Mouse (Mus musculus) 3134 (cell line): ENCODE data around the gene Rreb1.

ENCODE experiments used
- DNase-seq: peaks from one replicate; pipeline ENCODE4 v3.0.0-alpha.2; 2011; ENCODE audit warnings: low spot score; ENCODE audit not compliant: insufficient read length; ENCODE audit errors: extremely low read depth

Rreb1 gene

GRCm38 (mm10) chr13:37908061-37908460 is 129.9 kb downstream of the Rreb1 start:
- DNase-seq = no peak

GRCm38 (mm10) chr13:37908493-37908892 is 130.3 kb downstream of the Rreb1 start:
- DNase-seq = no peak

GRCm38 (mm10) chr13:37909225-37909624 is 131.0 kb downstream of the Rreb1 start:
- no peak for DNase-seq

- no peak for DNase-seq
These were observed 133.8 kb downstream of the Rreb1 start for GRCm38 (mm10) chr13:37912011-37912410.

GRCm38 (mm10) chr13:37912591-37913467 is 134.6 kb downstream of the Rreb1 start:
- DNase-seq = no peak

GRCm38 (mm10) chr13:37913963-37914362 is 135.8 kb downstream of the Rreb1 start:
- DNase-seq = no peak

GRCm38 (mm10) chr13:37918336-37919261 is 140.4 kb downstream of the Rreb1 start:
- DNase-seq = no peak

- no peak for DNase-seq
These were observed 141.6 kb downstream of the Rreb1 start for GRCm38 (mm10) chr13:37919711-37920277.

GRCm38 (mm10) chr13:37920727-37921126 is 142.5 kb downstream of the Rreb1 start:
- no peak for DNase-seq

- DNase-seq = no peak
These were observed 144.9 kb downstream of the Rreb1 start for GRCm38 (mm10) chr13:37923091-37923490.

GRCm38 (mm10) chr13:37923643-37924460 is 145.7 kb downstream of the Rreb1 start:
- DNase-seq = no peak

- no peak for DNase-seq
These were observed 146.3 kb downstream of the Rreb1 start for GRCm38 (mm10) chr13:37924461-37924948.

- DNase-seq = no peak
These were observed 148.2 kb downstream of the Rreb1 start for GRCm38 (mm10) chr13:37926394-37926793.

- no peak for DNase-seq
These were observed 151.3 kb downstream of the Rreb1 start for GRCm38 (mm10) chr13:37929532-37929931.

- no peak for DNase-seq
These were observed 151.9 kb downstream of the Rreb1 start for GRCm38 (mm10) chr13:37930091-37930490.

- no peak for DNase-seq
These were observed 152.4 kb downstream of the Rreb1 start for GRCm38 (mm10) chr13:37930621-37931020.

GRCm38 (mm10) chr13:37931210-37931922 is 153.2 kb downstream of the Rreb1 start:
- DNase-seq = no peak

- no peak for DNase-seq
These were observed 155.9 kb downstream of the Rreb1 start for GRCm38 (mm10) chr13:37934075-37934474.

- DNase-seq = no peak
These were observed 156.7 kb downstream of the Rreb1 start for GRCm38 (mm10) chr13:37934920-37935319.
